Mouse (Mus musculus) activated CD4-positive, CD25-positive, alpha-beta regulatory T cell, adult 4 months (primary cell): ENCODE results near the gene Il17c. TPM values are rescaled to one million over a fixed set of nuclear protein-coding genes. Genes with fewer than 3 reads are reported as not detected.

Source experiments
- ATAC-seq: one replicate; pipeline ENCODE4 v1.8.0; 2017
- polyA plus RNA-seq, 2 experiments: library from polyadenylated mRNA; unstranded; fragments of 100-300 nt; shearing (Covaris generic); gene quantifications; one replicate each; pipeline ENCODE4 v1.2.1; 2017

Il17c gene
- polyA plus RNA-seq, 2 experiments from 2014 or later, result not detected

DNA sequence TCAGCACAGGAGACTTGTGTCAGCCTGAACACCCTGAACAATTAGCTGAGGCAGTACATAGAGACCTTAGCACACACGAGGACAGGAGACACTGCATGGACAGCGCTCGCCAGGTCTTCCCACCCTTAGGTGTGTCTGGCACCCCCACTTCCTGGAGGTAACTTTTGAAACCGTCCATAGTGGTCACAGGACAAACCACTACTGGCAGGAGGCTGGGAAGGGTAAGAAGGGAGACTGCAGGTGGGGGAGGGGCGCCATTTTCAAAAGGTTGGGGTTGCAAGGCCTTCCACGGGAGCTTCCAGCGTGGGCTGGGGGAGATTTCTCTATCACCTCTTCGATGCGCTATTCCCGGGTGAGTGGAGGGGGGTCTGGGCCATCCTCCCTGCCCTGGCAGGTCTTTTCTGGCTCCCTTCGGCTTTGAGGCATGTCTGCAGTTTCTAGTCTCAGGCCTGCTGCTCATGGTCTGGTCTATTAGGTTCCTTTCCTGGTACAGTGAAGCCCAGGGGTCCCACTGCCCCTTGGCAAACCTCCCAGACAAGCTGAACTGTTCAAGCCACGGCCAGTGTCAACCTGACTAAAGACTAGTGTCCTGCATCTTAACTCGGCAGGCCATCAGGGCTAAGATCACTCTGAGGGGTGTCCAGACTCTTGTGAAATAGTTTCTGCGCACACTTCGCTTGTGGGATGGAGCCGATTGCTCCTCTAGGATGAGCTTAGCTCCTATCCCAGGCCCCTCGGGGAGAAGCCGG is 10.0 kb downstream of the Il17c start:
- no peak for ATAC-seq

DNA sequence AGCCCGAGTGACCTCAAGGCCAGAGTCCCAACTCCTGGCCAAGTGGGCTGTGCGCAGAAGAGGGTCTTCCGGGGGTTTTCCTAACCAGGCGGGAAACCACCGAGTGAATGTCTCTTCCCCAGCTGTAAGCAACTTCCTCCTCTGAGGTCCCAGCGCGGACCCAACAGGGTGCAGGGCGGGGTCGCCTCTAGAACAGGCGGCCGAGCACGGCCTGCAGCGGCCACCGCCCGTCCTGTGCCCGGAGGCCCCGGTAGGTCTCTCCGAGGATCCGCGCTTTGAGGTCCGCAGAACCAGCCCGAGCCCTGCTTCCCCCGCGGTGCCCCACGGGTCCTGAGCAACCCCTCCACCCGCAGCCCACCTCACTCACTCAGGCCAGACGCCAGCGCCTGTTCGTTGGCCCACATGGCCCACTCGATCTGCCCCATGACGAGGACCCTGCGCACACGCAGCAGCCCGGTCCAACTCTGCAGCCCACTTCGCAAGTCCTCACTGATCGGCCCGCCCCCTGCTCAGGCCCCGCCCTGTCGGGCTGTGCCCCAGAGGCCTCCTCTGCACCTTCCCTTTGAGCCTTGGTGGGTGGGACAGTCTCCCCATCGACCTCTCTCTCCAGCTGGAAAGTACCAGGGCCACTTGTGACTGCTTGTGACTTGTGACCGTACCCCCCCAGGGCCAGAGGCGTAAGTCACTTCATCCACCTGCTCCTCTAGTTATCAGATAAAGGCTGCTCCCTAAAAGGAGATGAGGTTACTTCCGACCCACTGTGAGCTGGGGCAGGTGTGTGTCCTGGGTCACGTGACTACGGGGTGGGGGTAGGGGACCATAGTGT is 10.8 kb downstream of the Il17c start, which contains the start of gene Cyba:
Gene Cyba (minus strand): TSS at position 488 of the 826 bp plus-strand sequence.
- ATAC-seq, result peak; percentile 70

DNA sequence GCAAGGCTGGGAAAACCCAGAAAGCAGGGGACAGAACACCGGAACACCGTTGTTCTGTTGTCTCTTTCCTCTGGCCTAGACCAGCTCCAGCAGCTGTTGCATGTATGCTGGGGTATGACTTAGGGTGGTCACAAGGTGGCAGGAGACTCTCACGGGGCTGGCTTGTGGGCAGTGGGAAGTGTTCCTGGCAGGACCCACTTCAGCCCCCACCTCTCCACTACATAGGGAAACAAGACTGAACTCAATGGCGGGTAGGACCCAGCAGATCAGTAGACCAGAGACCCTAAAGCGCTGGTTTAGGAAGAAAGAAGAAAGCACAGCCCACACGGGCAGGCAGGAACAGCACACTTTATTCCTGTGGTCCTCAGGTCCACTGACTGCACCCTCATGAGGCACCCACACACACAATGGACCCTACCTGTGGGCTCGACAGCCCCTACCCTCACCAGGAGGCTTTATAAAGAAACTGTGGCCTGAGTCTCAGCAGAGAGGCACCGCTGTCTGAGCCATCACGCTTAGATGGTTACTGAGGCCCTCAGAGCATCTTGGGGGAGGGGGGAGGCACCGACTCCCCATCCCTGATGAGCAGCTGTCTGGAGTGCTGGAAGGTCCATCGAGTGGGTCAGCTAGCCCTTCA is 11.6 kb downstream of the Il17c start:
- no peak for ATAC-seq

DNA sequence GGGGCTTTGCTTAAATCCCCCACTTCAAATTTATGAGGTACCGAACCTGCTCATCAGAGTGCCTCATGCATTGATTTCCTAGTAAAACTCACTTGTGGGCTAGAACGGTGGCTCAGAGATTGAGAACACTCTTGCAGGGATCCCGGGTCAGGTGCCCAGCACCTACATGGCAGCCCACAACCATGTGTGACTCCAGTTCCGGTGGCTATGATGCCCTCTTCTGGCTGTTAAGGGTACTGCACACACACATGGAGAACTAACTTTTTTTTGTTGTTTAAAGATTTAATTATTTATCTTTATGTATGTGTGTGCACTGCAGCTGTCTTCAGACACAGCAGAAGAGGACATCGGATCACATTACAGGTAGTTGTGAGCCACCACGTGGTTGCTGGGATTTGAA is 13.6 kb downstream of the Il17c start:
- no peak for ATAC-seq

DNA sequence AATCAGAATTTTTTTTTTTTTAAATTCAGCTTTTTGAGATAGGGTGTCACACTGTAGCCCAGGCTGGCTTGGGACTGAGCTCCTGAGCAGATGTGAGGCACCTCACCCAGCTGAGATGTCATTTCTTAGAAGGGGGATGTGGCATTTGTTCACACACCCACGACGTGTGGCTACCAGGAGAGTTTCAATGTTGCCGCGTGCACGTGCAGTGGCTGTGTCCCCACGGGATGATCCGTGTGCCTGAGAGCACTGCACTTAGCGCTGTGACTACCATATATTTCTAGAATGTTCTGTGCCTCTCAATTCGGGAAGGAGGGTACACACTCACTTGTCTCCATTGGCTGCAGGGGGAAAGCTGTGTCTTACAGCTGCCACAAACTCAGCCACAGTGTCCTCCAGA is 14.3 kb downstream of the Il17c start:
- ATAC-seq, result peak; percentile 9

DNA sequence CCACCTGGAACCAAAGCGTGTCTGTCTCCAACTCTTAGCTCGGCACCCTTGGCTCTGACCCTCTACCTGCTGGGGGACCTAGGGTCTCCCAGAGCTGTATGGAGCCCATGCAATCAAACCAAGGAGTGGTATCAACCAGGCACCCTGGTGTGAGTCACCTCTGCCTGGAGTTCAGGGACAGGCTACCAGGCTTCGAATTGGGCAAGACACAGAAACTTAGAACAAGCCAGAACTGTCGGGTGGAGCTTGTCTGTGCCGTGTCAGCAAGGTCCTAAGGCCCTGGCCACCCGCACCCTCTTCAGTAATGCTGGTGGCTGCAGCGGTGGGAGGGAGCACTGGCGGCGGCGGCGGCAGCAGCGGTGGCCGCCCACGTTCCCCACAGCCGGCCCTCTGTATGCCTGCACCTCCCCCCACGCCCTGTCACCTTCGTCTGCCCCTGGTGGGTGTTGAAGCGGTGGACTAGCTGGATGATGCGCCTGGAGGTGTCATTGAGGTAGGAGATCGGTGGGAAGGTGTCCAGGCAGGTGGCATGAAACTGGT is 14.8 kb downstream of the Il17c start:
- no peak for ATAC-seq

DNA sequence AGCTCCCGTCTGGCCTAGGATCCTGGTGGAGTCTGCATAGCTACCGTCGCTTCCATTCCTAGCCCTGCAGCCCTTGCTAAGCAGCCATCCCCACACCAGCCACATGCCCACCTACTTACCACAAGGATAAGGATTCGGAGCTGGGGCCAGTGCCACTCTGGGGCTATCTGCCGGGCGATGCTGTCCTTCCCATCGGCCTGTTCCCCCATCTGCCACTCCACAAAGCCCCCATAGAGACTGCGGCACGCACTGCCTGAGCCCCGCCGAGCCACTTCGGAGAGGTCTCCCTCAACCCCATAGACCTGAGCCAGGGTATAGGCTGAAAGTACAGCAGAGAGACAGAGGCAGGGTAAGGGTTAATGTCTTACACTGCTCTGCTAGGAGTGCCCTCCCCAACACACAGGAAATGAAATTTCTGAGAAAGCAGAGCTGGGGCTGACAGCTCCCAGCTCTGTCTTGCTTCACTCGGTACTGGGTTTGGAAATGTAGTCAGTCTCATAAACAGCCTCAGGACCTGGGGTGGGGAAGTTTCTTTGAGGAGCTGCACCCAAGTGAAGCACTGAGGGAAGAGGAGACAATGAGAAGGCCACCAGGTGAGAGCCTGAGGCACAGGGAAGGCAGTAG is 16.0 kb downstream of the Il17c start:
- ATAC-seq, result peak; percentile 69

DNA sequence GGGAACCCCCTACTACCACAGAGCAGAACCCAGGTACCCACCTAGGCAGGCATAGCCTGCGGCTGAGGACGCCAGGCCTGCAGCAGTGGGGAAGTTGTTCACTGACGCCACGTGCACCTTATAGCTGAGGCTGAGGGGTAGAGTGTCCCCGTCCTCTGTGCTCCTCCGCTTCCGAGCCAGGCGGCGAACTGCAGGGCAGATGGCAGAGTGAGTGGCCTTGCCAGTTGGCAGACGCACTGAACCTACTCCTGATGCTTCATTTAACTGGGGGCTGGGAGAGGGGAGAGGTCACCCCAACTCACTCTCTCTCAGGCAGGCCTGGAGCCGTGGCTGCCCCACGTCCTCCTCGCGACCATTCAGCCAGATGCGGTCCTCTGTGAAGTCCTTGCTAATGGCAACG is 17.5 kb downstream of the Il17c start:
- no peak for ATAC-seq

DNA sequence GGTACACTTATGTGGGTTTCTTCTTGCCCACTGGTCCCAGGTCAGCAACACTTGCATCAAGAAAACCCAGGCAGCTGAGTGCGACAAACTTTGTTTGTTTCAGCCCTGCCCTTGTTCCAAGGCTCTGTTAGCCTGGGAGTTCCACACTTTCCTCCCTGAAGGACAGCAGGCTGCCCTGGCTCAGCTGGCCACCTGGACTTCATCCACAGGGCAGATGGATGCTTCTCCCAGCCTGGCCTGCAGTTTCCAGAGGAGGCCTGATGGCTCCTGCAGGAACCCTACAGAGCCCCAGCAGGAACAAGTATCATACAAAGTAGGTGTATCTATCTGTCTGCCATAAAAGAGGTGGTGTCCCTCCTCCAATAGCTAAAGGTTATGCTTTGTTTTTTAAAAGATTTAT is 19.5 kb downstream of the Il17c start:
- ATAC-seq, result no peak

DNA sequence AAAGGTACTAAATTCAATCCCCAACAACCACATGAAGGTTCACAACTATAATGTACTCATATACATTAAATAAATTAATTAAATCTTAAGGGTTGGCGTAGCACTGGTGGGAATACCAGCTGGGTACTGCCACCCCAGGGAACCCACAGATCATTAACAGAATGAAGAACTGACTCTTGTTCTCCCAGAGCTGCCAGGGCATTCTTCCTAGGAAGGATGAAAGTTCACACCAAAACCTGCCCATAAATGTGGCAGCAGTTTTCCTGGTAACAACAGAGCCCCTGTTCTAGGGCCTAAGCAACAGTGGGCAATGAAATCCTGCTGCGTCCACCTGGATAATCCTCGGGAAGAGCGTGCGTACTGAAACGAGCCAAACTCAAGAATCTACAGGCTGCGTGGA is 20.5 kb downstream of the Il17c start:
- ATAC-seq, result no peak

DNA sequence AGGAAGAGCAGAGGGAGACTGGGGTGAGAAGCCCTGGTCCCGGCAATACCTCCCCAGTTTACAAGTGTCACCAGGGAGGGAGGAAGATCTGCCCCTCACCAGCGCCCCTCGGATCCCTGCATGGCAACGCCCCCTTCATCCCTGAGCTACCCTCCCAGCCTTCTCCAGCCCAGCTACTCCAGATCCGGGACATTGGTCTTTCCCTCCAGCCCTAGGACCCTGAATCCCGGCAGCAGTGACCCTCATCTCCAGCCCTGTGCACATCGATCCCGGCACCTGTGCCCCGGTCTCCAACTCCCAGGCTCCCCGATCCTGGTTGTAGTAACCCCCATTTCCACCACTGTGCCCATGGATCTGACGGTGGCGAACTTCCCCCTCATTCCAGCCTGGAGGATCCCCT is 21.0 kb downstream of the Il17c start:
- ATAC-seq, result no peak

DNA sequence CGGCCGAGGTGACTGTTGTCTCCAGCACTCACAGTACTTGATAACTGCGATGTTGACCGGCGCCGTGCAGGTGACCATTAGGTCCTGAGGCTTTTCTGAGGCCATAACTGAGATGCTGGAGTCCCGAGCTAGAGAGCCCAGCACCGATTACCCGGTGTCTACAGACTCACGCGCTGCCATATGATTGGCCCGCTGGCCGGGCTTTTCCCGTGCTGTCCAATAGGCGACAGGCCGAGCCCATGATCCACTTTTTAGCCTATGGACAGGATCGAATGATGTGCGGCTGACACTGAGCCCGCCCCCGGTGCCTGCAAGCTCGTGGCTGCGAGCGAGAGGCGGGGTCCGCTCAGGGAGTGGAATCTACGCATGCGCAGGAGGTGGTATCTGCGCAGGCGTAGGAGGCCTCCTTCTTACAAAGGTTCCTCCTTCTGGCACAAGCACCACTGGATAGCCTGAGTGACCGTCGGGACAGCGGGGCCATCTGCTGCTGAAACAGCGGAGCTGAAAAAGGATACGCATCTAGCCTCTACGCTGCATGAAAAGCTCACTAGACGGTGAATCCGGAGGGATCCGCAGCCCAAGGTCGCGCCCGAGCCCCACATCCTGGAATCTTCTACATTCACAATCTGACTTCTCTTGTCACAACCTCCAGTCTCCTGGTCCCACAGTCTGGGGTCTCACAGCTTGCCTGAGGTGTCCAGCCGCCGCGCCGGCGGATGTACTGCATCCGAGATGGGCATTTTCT is 21.6 kb downstream of the Il17c start, which contains the start of gene Mvd:
Gene Mvd (minus strand): TSS at position 161 of the 745 bp plus-strand sequence.
- peak; percentile 99 for ATAC-seq

DNA sequence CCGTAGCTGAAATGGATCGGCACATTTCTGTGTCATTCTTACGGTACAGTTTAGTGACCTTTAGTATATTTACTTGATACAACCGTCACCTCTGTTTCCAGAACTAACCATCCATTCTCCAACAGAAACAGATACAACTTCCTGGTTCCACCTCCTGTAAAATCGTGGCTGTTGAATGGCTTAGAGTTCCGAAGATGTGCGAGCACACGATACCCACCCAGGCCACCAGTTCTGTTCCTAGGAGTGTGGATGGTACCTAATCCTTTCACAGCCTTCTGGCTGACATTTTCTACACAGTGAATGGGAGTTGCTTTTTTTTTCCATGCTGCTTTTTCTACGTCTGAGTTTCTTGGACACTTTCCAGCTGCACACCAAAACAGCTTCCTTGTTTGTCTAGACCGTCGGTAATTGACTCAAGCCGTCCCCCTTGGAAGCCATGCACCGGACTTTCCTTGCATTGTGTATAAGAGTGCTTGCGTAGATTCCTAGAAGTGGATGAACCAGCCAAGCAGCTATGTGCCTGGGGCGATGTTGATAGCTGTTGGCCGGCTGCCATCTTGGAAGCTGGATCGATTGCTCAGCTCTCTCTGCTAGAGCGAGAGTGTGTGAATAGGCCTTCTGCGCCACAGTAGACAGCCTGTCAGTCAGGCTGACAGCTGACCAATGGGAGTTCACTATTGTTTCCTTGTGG is 22.4 kb downstream of the Il17c start:
- peak; percentile 31 for ATAC-seq

DNA sequence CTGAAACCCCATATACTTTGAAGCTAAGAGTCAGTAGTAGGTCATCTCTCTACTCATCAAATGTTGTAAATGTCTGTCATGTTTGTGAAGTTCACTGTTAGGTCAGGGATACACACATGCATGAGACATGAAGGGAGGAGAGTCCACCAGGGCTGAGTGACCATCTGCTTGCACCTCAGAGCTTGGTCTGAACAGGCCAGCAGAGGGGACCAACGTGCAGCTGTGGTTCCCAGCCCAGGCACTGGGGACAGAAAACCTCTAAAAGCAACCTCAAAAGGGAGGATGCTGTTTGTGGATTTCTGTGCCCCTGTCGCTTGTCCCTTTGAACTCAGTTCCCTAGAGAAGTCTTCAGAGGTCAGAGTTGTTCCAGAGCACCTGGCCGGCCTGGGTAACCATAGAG is 23.4 kb downstream of the Il17c start:
- no peak for ATAC-seq

DNA sequence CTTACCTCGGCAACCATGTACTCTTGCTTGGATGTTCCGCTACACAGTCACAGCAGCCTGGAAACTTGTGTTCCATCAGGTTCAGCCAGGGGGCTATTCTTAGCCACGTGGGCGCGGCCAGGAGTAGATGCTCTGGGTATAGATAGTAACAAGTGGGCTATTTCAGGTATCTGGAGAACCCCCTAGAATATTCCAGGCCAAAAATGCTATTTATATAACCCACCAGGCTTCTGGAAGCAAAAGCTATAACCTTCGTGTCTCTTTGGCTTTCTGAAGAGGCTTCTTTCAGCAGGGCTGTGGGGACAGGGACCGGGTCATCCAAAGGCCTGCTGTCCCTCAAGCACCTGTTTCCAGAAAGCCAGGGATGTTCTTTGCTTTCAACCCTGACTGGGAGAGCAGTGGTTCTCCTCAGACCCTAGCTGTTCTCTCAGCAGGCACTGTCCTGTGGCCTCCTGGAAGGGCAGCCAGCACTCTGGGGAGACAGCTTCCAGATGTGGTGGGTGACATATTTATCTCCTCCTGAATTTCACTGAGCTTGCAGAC is 29.4 kb downstream of the Il17c start:
- ATAC-seq, result no peak

DNA sequence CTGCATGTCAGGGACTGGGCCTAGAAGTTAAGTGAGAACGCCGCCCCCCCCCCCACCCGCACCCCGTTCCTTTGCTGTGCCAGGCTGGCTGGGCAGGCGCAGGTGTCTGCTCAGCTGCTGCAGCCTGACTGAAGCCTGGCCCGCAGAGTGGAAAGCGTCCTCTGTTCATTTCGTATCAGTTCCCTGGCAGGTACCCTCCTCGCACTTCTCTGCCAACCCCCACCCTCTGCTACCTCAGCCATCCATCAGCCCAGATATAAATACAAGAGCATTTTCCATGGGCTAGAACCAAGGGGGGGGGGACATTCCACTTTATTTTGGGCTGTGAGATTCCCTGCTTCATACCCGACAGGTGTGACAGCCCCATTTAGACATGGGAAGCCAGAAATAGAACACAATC is 30.3 kb downstream of the Il17c start:
- ATAC-seq, result no peak

DNA sequence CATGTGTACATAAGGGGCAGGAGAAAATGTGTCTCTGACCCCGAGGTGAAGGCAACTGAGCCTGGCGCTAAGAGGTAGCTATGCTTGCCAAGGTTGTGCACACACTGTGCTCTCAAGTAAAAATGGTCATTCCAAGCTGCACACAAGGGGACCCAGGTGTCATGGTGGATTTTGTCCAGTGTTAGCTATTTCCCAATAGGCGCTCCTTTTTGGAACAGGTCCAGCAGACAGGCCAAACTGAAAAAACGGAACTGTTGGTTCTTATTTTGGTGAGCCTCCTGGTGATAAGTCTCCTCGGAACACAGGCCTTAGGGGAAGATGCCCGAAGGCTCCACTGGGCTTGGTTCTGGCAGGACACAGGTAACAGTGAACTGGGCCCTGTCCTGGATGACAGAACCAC is 32.6 kb downstream of the Il17c start:
- ATAC-seq, result no peak

DNA sequence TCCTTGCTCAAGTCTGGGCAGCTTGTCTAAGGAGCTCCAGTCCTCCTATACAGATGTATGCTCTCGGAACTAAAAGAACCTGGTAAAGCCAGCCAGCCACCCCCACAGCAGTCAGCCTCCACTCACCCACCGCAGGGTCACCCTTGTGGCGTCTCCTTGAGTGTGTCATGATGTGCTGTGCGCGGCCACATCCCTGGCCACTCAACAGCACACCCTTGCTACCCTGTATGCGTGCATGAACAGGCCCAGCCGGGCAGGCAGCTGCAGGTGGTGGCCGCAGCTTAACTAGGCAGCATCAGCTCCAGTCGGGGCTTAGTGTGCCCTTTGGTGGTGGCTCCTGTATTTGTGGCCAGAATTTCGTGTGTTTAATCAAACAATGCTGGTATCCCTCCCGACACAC is 35.4 kb downstream of the Il17c start:
- no peak for ATAC-seq

DNA sequence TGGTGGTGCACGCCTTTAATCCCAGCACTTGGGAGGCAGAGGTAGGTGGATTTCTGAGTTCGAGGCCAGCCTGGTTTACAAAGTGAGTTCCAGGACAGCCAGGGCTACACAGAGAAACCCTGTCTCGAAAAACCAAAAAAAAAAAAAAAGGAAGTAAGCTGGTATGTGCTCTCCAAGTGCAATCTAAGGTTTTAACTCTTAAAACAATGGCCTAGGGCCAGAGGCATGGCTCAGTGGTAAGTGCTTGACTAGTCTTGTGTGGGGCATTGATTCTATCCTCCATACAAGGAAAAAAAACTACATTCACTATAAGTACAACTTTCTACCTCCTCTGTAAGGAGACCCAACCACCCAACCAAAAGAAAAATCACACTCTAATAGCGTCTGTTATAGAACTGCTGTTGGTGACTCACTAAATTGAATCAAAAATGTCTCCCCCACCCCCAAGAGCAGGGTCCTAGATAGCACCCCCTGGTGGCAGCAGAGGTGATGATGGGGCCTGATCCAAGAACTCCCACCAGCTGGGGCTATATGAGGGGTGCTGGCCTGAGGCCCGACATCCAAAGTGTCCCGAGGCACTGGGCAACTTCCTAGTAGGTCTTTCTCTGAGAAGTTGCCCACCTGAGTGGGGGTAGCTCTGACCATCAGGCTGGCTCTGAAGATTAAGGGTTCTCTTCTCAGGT is 37.5 kb downstream of the Il17c start:
- no peak for ATAC-seq

DNA sequence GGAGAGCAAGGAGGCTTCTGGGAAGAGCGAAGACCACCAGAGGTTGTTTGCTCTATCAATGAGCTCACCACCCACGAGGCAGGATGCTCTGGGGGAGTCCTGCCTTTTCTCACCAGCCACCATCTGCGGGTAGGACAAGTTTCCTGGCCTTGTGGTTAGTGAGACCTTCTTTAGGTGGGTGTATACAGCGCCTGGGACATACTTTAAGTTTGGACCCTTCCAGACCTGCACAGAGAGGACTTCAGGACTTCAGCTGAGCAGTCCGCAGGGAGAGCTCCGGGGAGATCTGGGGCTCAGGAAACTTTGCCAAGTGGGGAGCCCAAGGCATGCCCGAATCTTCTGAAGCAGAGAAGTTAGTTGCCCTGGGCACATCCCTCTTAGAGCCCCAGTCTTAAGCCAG is 38.2 kb downstream of the Il17c start:
- ATAC-seq, result peak; percentile 61
